Mouse (Mus musculus) lung, embryonic 16.5 days (tissue): ENCODE measurements around the gene Rfxap. TPM values are rescaled to one million over a fixed set of nuclear protein-coding genes. Genes with fewer than 3 reads are reported as not detected.
A peak's percentile ranks its signal among the peaks of the same experiment; 100 is the strongest.
"Not testable (repeated sequence)": the region's sequence is repeated elsewhere in the genome, so short reads cannot be mapped to it uniquely, and the experiment has no call there.

Experiments
- ATAC-seq: fragments of 200-750 bp; cut with Nextera tagmentation; 2 replicates; pipeline ENCODE4 v1.8.0; 2017; ENCODE audit warnings: low read depth, mild to moderate bottlenecking, moderate library complexity
- H3K27ac ChIP-seq: fragments of 300-500 bp; sonication (generic); 2 replicates; pipeline ENCODE4 v1.5.1; 2014; ENCODE audit warnings: mild to moderate bottlenecking, control low read depth, low read length
- H3K27me3 ChIP-seq: fragments of 300-500 bp; sonication (generic); 2 replicates; pipeline ENCODE4 v1.6.1; 2014; ENCODE audit warnings: low read depth, low read length, mixed read lengths; ENCODE audit not compliant: control insufficient read depth, insufficient read depth
- H3K36me3 ChIP-seq: fragments of 300-500 bp; sonication (generic); 2 replicates; pipeline ENCODE4 v1.6.1; 2014; ENCODE audit warnings: low read length; ENCODE audit not compliant: control insufficient read depth, insufficient read depth
- H3K4me1 ChIP-seq: fragments of 300-500 bp; sonication (generic); replicated peaks from 2 replicates; pipeline ENCODE4 v1.6.1; 2014; ENCODE audit warnings: low read length, mixed read lengths; ENCODE audit not compliant: control insufficient read depth, insufficient read depth
- H3K4me2 ChIP-seq: fragments of 300-500 bp; sonication (generic); 2 replicates; pipeline ENCODE4 v1.6.1; 2014; ENCODE audit warnings: low read depth, low read length, control low read depth
- H3K4me3 ChIP-seq: fragments of 300-500 bp; sonication (generic); 2 replicates; pipeline ENCODE4 v1.5.1; 2014; ENCODE audit warnings: mild to moderate bottlenecking, low read length, control low read depth
- H3K9ac ChIP-seq: fragments of 300-500 bp; sonication (generic); 2 replicates; pipeline ENCODE4 v1.6.1; 2014; ENCODE audit warnings: low read length, control low read depth
- H3K9me3 ChIP-seq: fragments of 300-500 bp; sonication (generic); 2 replicates; pipeline ENCODE4 v1.6.1; 2016; ENCODE audit warnings: low read length; ENCODE audit not compliant: control insufficient read depth
- WGBS: fragments of 180-500 bp; shearing (Covaris S2); extraction: QIAGEN DNeasy Blood & Tissue Kit; methylation state at CpG from one replicate; pipeline ENCODE4 v1.1.7; 2014; 5-methylcytosine and 5-hydroxymethylcytosine counted together
- polyA plus RNA-seq: library from polyadenylated mRNA; unstranded; fragments of >200 nt; fragmentation: Nextera tagmentation; extraction: Ambion mirVana; gene quantifications from 2 replicates; pipeline ENCODE4 v1.2.1, GENCODE M21; 2015

Rfxap gene
- polyA plus RNA-seq, 1 experiment from 2014 or later = 25.4 TPM

DNA sequence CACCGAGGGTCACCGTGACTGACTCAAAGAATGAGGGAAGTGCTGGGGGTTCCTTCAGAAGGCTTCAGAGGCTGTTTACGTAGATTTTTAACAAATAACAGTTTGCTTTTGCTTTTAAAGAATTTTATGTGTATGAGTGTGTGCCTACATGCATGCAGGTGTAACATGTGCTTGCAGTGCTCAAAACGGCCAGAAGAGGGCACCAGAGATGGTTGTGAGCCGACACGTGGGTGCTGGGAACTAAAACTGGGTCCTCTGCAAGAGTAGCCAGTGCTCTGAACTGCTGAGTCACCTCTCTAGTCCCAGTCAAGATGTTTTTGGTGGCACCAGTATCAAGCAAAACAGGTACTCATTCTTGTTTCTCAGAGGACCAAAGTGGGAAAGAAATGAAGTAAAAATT lies 34.0 kb downstream of the Rfxap start:
- Histone ChIP-seq H3K4me1 (0 out of 2 replicates have a peak, but pooled peaks cover 2% of the 10 kb centered on the region), H3K4me3 (no peak overlapping the region), H3K27me3 (no peaks in the 10 kb centered on the region), H3K4me2 (no peak overlapping the region), H3K9me3 (peaks cover 3% of the 10 kb centered on the region; the same call in 1 of the 2 replicates), H3K9ac (no peak overlapping the region), H3K36me3 (no peaks in the 10 kb centered on the region), H3K27ac (no peak overlapping the region)
- ATAC-seq = no peak
- 83% methylated on average over 6 of the region's 6 CpGs for WGBS

DNA sequence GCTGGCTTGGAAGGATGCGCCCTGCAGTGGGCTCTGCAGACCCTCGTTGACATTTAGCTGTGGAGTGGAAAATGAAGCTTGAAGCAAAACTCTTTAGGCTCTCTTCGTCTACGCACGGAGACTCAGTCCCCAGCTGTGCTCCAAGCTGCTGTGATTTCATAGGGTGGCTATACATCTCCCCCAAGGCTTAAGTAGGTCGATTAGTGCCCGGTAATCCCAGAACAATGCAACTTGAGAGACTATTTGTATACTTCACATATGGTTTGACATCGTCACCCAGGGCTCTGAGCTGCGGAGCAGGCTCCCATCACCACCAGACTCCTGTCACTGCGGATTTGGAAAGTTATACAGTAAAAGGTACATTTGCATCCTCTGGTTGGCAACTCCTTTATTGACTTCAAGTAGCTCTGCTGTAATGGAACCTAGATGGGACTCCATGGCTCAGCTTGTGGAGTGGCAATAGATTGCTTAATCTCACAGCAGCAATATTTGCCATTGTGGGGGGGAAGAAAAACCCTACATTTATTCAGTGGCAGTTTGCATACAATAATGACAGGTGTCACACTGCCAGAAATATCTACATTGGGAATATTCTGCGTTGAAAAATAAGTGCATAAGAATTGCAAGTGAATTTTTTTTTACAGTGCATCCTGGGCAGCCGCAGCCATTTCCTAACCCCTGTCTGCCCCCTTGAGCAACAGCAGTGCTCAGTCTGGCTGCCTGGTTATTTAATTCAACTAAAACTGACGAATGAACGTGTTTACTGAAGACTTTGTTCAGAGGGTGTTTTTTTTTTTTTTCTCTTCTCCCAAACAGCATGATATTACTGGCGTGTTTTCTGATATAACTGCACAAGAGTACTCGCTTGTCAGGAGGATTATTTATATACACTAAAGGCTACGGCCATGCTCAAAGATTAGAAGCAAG lies 38.0 kb downstream of the Rfxap start:
- H3K9me3 ChIP-seq = peaks cover 3% of the 10 kb centered on the region; the same call in 1 of the 2 replicates
- 67% methylated on average over 17 of the region's 17 CpGs for WGBS
- ATAC-seq = peak; percentile 34; the same call in 1 of the 2 replicates

DNA sequence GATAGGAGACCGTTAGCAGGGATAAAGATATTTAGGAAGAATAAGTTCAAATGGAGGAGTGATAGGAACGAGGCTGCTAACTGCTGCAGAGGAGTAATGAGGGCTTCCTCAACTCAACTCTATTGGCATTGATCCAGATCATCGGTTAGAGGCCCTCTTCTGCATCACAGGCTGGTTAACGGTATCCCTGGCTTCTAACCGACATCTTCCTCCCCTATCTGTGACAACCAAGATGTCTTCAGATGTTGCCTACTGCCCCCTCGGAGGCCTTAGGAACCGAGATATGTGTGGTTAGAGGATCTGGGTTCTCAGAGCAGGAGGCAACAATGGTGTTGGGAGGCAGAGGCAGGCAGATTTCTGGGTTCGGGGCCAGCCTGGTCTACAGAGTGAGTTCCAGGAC lies 39.0 kb downstream of the Rfxap start:
- Histone ChIP-seq H3K9ac (no peak overlapping the region), H3K9me3 (peaks cover under 1% of the 10 kb centered on the region; the same call in 1 of the 2 replicates), H3K4me3 (no peak overlapping the region), H3K27ac (no peak overlapping the region), H3K4me2 (no peak overlapping the region), H3K36me3 (no peaks in the 10 kb centered on the region), H3K27me3 (no peaks in the 10 kb centered on the region), H3K4me1 (peaks cover 5% of the 10 kb centered on the region; the same call in 1 of the 2 replicates)
- ATAC-seq = no peak
- WGBS = 82% methylated on average over 8 of the region's 8 CpGs

More for the DNA sequence above, 38.0 kb downstream of the Rfxap start:
- 0 out of 2 replicates have a peak, but pooled peaks cover 2% of the 10 kb centered on the region for H3K4me1 ChIP-seq
- H3K27ac ChIP-seq = no peak overlapping the region
- no peak overlapping the region for H3K4me3 ChIP-seq
- no peaks in the 10 kb centered on the region for H3K27me3 ChIP-seq
- H3K4me2 ChIP-seq = no peak overlapping the region
- H3K9ac ChIP-seq = no peak overlapping the region
- no peaks in the 10 kb centered on the region for H3K36me3 ChIP-seq

DNA sequence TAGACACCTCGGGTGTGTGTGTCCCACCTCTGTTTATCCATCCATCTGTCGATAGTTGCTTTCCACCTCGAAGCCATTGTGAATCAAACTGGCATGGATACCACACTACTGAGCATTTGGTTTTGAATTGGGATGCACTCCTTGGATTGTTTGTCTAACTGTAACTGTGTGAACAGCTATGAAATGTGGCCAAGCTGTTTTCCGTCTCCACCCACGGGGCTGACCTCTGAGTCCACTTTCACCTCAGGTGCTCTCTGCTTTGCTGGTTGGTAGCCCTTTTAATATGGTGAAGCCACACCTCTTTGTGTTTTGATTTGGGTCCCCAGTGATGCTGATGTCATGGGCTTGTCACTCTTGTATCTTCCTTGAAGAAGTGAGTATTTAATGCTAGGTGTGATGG lies 40.8 kb downstream of the Rfxap start:
- Histone ChIP-seq H3K4me3 (no peak overlapping the region), H3K4me2 (no peak overlapping the region), H3K4me1 (peaks cover 5% of the 10 kb centered on the region; the same call in 1 of the 2 replicates), H3K27me3 (no peaks in the 10 kb centered on the region), H3K9ac (no peak overlapping the region), H3K27ac (no peak overlapping the region), H3K36me3 (no peaks in the 10 kb centered on the region), H3K9me3 (no peaks in the 10 kb centered on the region)
- WGBS = 72% methylated on average over 5 of the region's 5 CpGs
- no peak for ATAC-seq

DNA sequence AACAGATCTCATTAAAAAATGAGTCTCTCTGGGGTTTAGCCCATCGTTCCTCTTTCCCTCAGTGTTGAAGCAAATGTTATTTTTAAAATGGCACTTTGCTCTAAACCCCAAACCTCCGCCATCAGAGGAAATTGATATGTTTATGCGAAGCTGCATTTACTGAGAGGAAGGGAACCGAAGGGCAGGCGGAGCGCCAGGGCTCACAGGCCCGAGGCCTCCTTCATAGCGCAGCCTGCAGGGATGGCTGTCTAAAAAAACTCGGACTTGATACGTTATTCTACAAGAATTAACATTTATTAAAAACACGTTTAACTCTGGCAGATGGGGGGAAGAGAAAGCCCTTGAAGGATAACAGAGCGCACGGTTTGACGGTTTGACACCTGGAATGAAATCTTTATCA lies 41.6 kb downstream of the Rfxap start:
- Histone ChIP-seq H3K36me3 (no peaks in the 10 kb centered on the region), H3K27me3 (no peaks in the 10 kb centered on the region), H3K9ac (no peak overlapping the region), H3K4me3 (no peak overlapping the region), H3K27ac (no peak overlapping the region), H3K4me2 (no peak overlapping the region), H3K9me3 (no peaks in the 10 kb centered on the region), H3K4me1 (peaks cover 5% of the 10 kb centered on the region)
- 54% methylated on average over 14 of the region's 14 CpGs for WGBS
- ATAC-seq = no peak

DNA sequence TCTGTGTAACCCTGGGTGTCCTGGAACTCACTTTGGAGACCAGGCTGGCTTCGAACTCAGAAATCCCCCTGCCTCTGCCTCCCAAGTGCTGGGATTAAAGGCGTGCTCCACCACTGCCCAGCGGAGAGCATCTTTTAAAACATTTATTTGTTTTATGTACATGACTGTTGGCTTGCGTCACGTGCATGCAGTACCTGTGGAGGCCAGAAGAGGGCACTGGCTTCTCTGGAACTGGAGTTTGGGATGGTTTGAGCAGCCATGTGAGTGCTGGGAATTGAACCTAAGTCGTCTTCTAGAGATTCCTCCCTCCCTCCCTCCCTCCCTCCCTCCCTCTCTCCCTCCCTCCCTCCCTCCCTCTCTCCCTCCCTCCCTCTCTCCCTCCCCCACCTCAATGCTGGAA lies 42.1 kb downstream of the Rfxap start:
- peaks cover 10% of the 10 kb centered on the region for H3K4me1 ChIP-seq
- 87% methylated on average over 6 of the region's 6 CpGs for WGBS
- not testable (repeated sequence) for H3K36me3 ChIP-seq, ATAC-seq, H3K9me3 ChIP-seq, H3K27ac ChIP-seq, H3K4me3 ChIP-seq, H3K27me3 ChIP-seq, H3K4me2 ChIP-seq, H3K9ac ChIP-seq

DNA sequence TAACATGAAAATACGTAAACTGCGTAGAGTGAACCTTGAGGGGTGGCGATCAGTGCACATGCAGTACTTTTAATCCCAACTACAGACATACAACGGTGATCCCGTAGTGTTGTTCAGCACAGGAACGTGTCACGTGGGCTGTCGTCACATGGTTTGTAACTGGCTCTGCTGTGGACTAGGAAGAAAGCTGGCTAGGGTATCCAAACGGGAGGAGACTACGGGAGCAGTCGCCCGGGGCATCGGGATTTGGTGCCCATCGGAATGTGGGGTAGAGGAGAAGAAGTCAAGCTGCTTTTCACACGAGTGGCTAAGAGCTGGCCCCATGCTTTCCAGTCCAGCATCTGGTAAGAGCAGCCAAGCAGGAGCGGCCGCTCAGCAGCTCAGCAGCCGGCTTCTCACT lies 43.2 kb downstream of the Rfxap start:
- Histone ChIP-seq H3K36me3 (no peaks in the 10 kb centered on the region), H3K9me3 (no peaks in the 10 kb centered on the region), H3K27ac (no peak overlapping the region), H3K4me2 (peak overlapping the region; percentile 42), H3K9ac (no peak overlapping the region), H3K27me3 (no peaks in the 10 kb centered on the region), H3K4me3 (peak overlapping the region; percentile 27), H3K4me1 (peaks cover 12% of the 10 kb centered on the region)
- no peak for ATAC-seq
- WGBS = 51% methylated on average over 18 of the region's 18 CpGs

DNA sequence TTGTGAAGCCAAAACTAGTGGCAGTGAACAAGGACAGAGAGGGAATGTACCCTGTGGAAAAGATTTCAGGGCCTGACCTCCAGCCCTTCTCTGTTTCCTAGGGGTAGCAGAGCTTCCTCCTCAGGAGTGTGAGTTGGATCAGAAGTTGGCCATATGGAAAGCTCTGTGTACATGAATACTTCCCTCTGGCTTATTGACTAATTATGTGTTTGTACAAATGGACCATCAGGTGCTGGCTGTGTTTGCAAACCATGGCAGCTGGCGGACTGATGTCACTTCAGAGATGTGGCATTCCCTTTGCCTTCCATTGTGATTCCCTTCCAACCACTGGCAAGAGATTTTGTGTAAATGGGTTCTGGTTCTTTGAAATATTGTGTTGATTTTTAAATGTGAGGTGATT lies 46.3 kb downstream of the Rfxap start:
- Histone ChIP-seq H3K9me3 (no peaks in the 10 kb centered on the region), H3K4me1 (peaks cover 24% of the 10 kb centered on the region), H3K4me3 (no peak overlapping the region), H3K4me2 (no peak overlapping the region), H3K27me3 (no peaks in the 10 kb centered on the region), H3K27ac (no peak overlapping the region), H3K36me3 (no peaks in the 10 kb centered on the region), H3K9ac (no peak overlapping the region)
- ATAC-seq = peak; percentile 65
- WGBS = 70% methylated on average over 1 of the region's 1 CpGs

DNA sequence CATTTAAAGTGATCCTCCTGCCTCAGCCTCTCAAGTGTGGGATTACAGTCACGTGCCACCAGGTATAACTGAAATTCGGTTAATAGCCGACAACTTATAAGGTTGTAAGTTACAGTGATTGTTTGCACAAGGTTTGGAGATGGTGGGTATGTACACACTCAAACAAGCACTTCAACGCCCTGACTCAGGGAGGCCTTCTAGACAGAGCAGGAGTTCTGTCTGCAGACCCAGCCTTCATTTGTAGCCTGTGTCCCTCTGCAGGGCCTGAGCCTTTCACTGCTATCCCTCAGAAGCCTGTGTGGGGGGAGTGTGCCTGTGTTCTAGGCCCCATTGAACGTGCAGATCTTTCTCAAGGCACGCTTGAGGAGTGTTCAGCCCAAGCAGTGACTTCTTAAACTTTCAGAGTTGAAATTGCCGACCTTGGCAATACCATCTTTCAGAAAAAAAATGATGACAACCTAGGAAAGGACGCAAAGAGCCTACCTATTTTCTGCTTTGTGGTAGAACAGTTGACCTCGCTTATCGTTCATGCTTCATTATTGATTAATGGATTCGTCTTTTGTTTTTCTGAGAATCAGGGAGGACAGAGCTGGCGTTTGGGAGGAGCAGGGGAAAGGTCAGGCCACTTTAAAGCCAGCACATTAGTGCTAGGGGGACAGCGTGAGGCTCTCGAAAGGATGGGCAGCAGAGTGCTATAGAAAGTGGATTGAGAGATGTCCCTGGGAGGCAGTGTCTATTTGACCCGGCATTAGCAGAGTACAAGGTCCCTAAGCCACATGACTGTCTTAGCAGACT lies 47.1 kb downstream of the Rfxap start:
- H3K27ac ChIP-seq = peak overlapping the region; percentile 6; the same call in 1 of the 2 replicates
- H3K36me3 ChIP-seq = no peaks in the 10 kb centered on the region
- 36% methylated on average over 15 of the region's 15 CpGs for WGBS
- H3K27me3 ChIP-seq = no peaks in the 10 kb centered on the region
- H3K9ac ChIP-seq = no peak overlapping the region
- H3K4me2 ChIP-seq = no peak overlapping the region
- peaks cover 26% of the 10 kb centered on the region for H3K4me1 ChIP-seq
- no peak overlapping the region for H3K4me3 ChIP-seq
- peak; percentile 36; the same call in 1 of the 2 replicates for ATAC-seq
- no peaks in the 10 kb centered on the region for H3K9me3 ChIP-seq
